Mouse (Mus musculus): ENCODE measurements around the gene Mthfs. TPM values are rescaled to one million over a fixed set of nuclear protein-coding genes. Genes with fewer than 3 reads are reported as not detected.
"Not testable (repeated sequence)": the region's sequence is repeated elsewhere in the genome, so short reads cannot be mapped to it uniquely, and the experiment has no call there.

Gene Mthfs
- polyA plus RNA-seq (2014; fragmentation: Nextera tagmentation; extraction: Ambion mirVana) = 15.1 and 15.5 TPM in 2 replicates

GRCm38 (mm10) chr9:89210353-89211064 lies at the start of gene Mthfs:
Gene Mthfs, plus strand, starts transcription at chr9:89210676.
- not testable (repeated sequence) for H3K9ac ChIP-seq (ENCODE audit: low read depth, low read length); H3K27me3 ChIP-seq (ENCODE audit: control insufficient read depth, insufficient read depth, low read length); H3K36me3 ChIP-seq (ENCODE audit: control insufficient read depth, insufficient read depth, low read length); H3K4me1 ChIP-seq (ENCODE audit: control insufficient read depth, insufficient read depth, low read length); H3K9me3 ChIP-seq (replicated peaks; ENCODE audit: control insufficient read depth, low read length)
- peak within 1 kb of the TSS; percentile 28 for H3K4me3 ChIP-seq (ENCODE audit: low read depth, low read length)
- peak; percentile 55; the same call in 1 of the 2 replicates for ATAC-seq (replicated peaks; ENCODE audit: insufficient number of reproducible peaks, low FRiP score, low TSS enrichment)
- peak within 1 kb of the TSS; percentile 51 for H3K4me2 ChIP-seq
- H3K27ac ChIP-seq (ENCODE audit: low read depth, low read length) = peak within 1 kb of the TSS; percentile 62
- WGBS (ENCODE audit: insufficient replicate concordance) = 30% methylated on average over 9 of the region's 12 CpGs

GRCm38 (mm10) chr9:89172539-89172938 lies 37.9 kb upstream of the Mthfs start:
- H3K27me3 ChIP-seq (ENCODE audit: control insufficient read depth, insufficient read depth, low read length); H3K9ac ChIP-seq (ENCODE audit: low read depth, low read length); H3K27ac ChIP-seq (ENCODE audit: low read depth, low read length); H3K4me3 ChIP-seq (ENCODE audit: low read depth, low read length); H3K4me1 ChIP-seq (ENCODE audit: control insufficient read depth, insufficient read depth, low read length); ATAC-seq (replicated peaks; ENCODE audit: insufficient number of reproducible peaks, low FRiP score, low TSS enrichment); H3K36me3 ChIP-seq (ENCODE audit: control insufficient read depth, insufficient read depth, low read length); H3K4me2 ChIP-seq; H3K9me3 ChIP-seq (replicated peaks; ENCODE audit: control insufficient read depth, low read length): not testable (repeated sequence)

GRCm38 (mm10) chr9:89178833-89179232 lies 31.6 kb upstream of the Mthfs start:
- ATAC-seq (replicated peaks; ENCODE audit: insufficient number of reproducible peaks, low FRiP score, low TSS enrichment); H3K9ac ChIP-seq (ENCODE audit: low read depth, low read length); H3K4me1 ChIP-seq (ENCODE audit: control insufficient read depth, insufficient read depth, low read length); H3K9me3 ChIP-seq (replicated peaks; ENCODE audit: control insufficient read depth, low read length); H3K4me3 ChIP-seq (ENCODE audit: low read depth, low read length); H3K27ac ChIP-seq (ENCODE audit: low read depth, low read length); H3K4me2 ChIP-seq; H3K36me3 ChIP-seq (ENCODE audit: control insufficient read depth, insufficient read depth, low read length); H3K27me3 ChIP-seq (ENCODE audit: control insufficient read depth, insufficient read depth, low read length): not testable (repeated sequence)
- 38% methylated on average over 2 of the region's 3 CpGs for WGBS (ENCODE audit: insufficient replicate concordance)

GRCm38 (mm10) chr9:89179469-89179868 lies 31.0 kb upstream of the Mthfs start:
- H3K4me1 ChIP-seq (ENCODE audit: control insufficient read depth, insufficient read depth, low read length); H3K9ac ChIP-seq (ENCODE audit: low read depth, low read length); H3K4me2 ChIP-seq; H3K9me3 ChIP-seq (replicated peaks; ENCODE audit: control insufficient read depth, low read length); H3K27me3 ChIP-seq (ENCODE audit: control insufficient read depth, insufficient read depth, low read length); ATAC-seq (replicated peaks; ENCODE audit: insufficient number of reproducible peaks, low FRiP score, low TSS enrichment); H3K36me3 ChIP-seq (ENCODE audit: control insufficient read depth, insufficient read depth, low read length); H3K27ac ChIP-seq (ENCODE audit: low read depth, low read length); H3K4me3 ChIP-seq (ENCODE audit: low read depth, low read length): not testable (repeated sequence)
- WGBS (ENCODE audit: insufficient replicate concordance) = 62% methylated on average over 2 of the region's 4 CpGs

- not testable (repeated sequence) for H3K36me3 ChIP-seq (ENCODE audit: control insufficient read depth, insufficient read depth, low read length); H3K9me3 ChIP-seq (replicated peaks; ENCODE audit: control insufficient read depth, low read length); H3K27ac ChIP-seq (ENCODE audit: low read depth, low read length); H3K4me1 ChIP-seq (ENCODE audit: control insufficient read depth, insufficient read depth, low read length); H3K9ac ChIP-seq (ENCODE audit: low read depth, low read length); ATAC-seq (replicated peaks; ENCODE audit: insufficient number of reproducible peaks, low FRiP score, low TSS enrichment); H3K27me3 ChIP-seq (ENCODE audit: control insufficient read depth, insufficient read depth, low read length); H3K4me2 ChIP-seq; H3K4me3 ChIP-seq (ENCODE audit: low read depth, low read length)
- WGBS (ENCODE audit: insufficient replicate concordance) = 60% methylated on average over 15 of the region's 15 CpGs
Observed at GRCm38 (mm10) chr9:89187006-89187405, 23.5 kb upstream of the Mthfs start.

- H3K4me1 ChIP-seq (ENCODE audit: control insufficient read depth, insufficient read depth, low read length); H3K4me3 ChIP-seq (ENCODE audit: low read depth, low read length); H3K36me3 ChIP-seq (ENCODE audit: control insufficient read depth, insufficient read depth, low read length); H3K4me2 ChIP-seq; H3K9me3 ChIP-seq (replicated peaks; ENCODE audit: control insufficient read depth, low read length); H3K9ac ChIP-seq (ENCODE audit: low read depth, low read length); H3K27ac ChIP-seq (ENCODE audit: low read depth, low read length); ATAC-seq (replicated peaks; ENCODE audit: insufficient number of reproducible peaks, low FRiP score, low TSS enrichment); H3K27me3 ChIP-seq (ENCODE audit: control insufficient read depth, insufficient read depth, low read length): not testable (repeated sequence)
Observed at GRCm38 (mm10) chr9:89195483-89195882, 15.0 kb upstream of the Mthfs start.

GRCm38 (mm10) chr9:89197509-89197908 lies 13.0 kb upstream of the Mthfs start:
- H3K36me3 ChIP-seq (ENCODE audit: control insufficient read depth, insufficient read depth, low read length); H3K9me3 ChIP-seq (replicated peaks; ENCODE audit: control insufficient read depth, low read length); H3K9ac ChIP-seq (ENCODE audit: low read depth, low read length); H3K4me3 ChIP-seq (ENCODE audit: low read depth, low read length); H3K4me1 ChIP-seq (ENCODE audit: control insufficient read depth, insufficient read depth, low read length); ATAC-seq (replicated peaks; ENCODE audit: insufficient number of reproducible peaks, low FRiP score, low TSS enrichment); H3K27me3 ChIP-seq (ENCODE audit: control insufficient read depth, insufficient read depth, low read length); H3K27ac ChIP-seq (ENCODE audit: low read depth, low read length); H3K4me2 ChIP-seq: not testable (repeated sequence)
- no CpG with 5 or more reads among the region's 1 CpGs for WGBS (ENCODE audit: insufficient replicate concordance)

GRCm38 (mm10) chr9:89198349-89198748 lies 12.1 kb upstream of the Mthfs start:
- H3K4me1 ChIP-seq (ENCODE audit: control insufficient read depth, insufficient read depth, low read length); ATAC-seq (replicated peaks; ENCODE audit: insufficient number of reproducible peaks, low FRiP score, low TSS enrichment); H3K4me3 ChIP-seq (ENCODE audit: low read depth, low read length); H3K36me3 ChIP-seq (ENCODE audit: control insufficient read depth, insufficient read depth, low read length); H3K9ac ChIP-seq (ENCODE audit: low read depth, low read length); H3K27me3 ChIP-seq (ENCODE audit: control insufficient read depth, insufficient read depth, low read length); H3K9me3 ChIP-seq (replicated peaks; ENCODE audit: control insufficient read depth, low read length); H3K4me2 ChIP-seq; H3K27ac ChIP-seq (ENCODE audit: low read depth, low read length): not testable (repeated sequence)
- 82% methylated on average over 3 of the region's 3 CpGs for WGBS (ENCODE audit: insufficient replicate concordance)

GRCm38 (mm10) chr9:89198969-89199416 lies 11.5 kb upstream of the Mthfs start, which contains the start of the genes Bcl2a1b and Gm29094:
Gene Bcl2a1b, plus strand, starts transcription at chr9:89199209.
Gene Gm29094, plus strand, starts transcription at chr9:89199379.
- H3K4me3 ChIP-seq (ENCODE audit: low read depth, low read length); H3K36me3 ChIP-seq (ENCODE audit: control insufficient read depth, insufficient read depth, low read length); H3K27me3 ChIP-seq (ENCODE audit: control insufficient read depth, insufficient read depth, low read length); H3K9me3 ChIP-seq (replicated peaks; ENCODE audit: control insufficient read depth, low read length); ATAC-seq (replicated peaks; ENCODE audit: insufficient number of reproducible peaks, low FRiP score, low TSS enrichment); H3K4me2 ChIP-seq; H3K27ac ChIP-seq (ENCODE audit: low read depth, low read length); H3K4me1 ChIP-seq (ENCODE audit: control insufficient read depth, insufficient read depth, low read length); H3K9ac ChIP-seq (ENCODE audit: low read depth, low read length): not testable (repeated sequence)
- 79% methylated on average over 5 of the region's 5 CpGs for WGBS (ENCODE audit: insufficient replicate concordance)
